8 mouse cellular contexts compared by ENCODE assay signal in genomic region chr6:122764446-122765297, GRCm38 (mm10). TPM values are rescaled to one million over a fixed set of nuclear protein-coding genes. Genes with fewer than 3 reads are reported as not detected.
DNase-seq lines count a peak whose midpoint lies in the region; ATAC-seq and TF ChIP-seq lines count a peak whose summit lies in the region.

No protein-coding gene starts in this region.

- peak overlapping the region; percentile 38 for H3K9ac ChIP-seq in intestine, embryonic 14.5 days (ENCODE audit: low read length)
- H3K9ac ChIP-seq in liver, adult 2 months (ENCODE audit: low read depth, low read length), result no peak overlapping the region
- peak overlapping the region; percentile 70 for H3K9ac ChIP-seq in neural tube, embryonic 15.5 days (replicated peaks)

- H3K36me3 ChIP-seq in intestine, embryonic 14.5 days (ENCODE audit: control insufficient read depth, insufficient read depth, low read length), result no peaks in the 10 kb centered on the region
- no peaks in the 10 kb centered on the region for H3K36me3 ChIP-seq in liver, adult 2 months (ENCODE audit: control insufficient read depth, insufficient read depth, low read length)
- no peaks in the 10 kb centered on the region for H3K36me3 ChIP-seq in neural tube, embryonic 15.5 days

- H3K27me3 ChIP-seq in intestine, embryonic 14.5 days (replicated peaks; ENCODE audit: control insufficient read depth, insufficient read depth, low read length), result peaks cover 2% of the 10 kb centered on the region; the same call in 1 of the 2 replicates
- peaks cover 5% of the 10 kb centered on the region; the same call in 1 of the 2 replicates for H3K27me3 ChIP-seq in liver, adult 2 months (ENCODE audit: control insufficient read depth, insufficient read depth, low read length)
- H3K27me3 ChIP-seq in neural tube, embryonic 15.5 days (replicated peaks), result no peaks in the 10 kb centered on the region

- ATAC-seq in intestine, embryonic 14.5 days (replicated peaks; ENCODE audit: low FRiP score, low TSS enrichment, low read depth), result peak; percentile 68
- peak; percentile 93 for ATAC-seq in neural tube, embryonic 15.5 days (ENCODE audit: low FRiP score)

- peak overlapping the region; percentile 92 for H3K4me2 ChIP-seq in intestine, embryonic 14.5 days (ENCODE audit: low read length)
- peak overlapping the region; percentile 79 for H3K4me2 ChIP-seq in neural tube, embryonic 15.5 days

- TF ChIP-seq CTCF in lung, adult 2 months (IDR thresholded peaks at IDR 0.05; ENCODE audit: insufficient read depth, low read length), result no peak
- TF ChIP-seq CTCF in liver, adult 2 months (IDR thresholded peaks at IDR 0.05; ENCODE audit: low read depth, low read length), result no peak

- TF ChIP-seq POLR2A in lung, adult 2 months (IDR thresholded peaks at IDR 0.05; ENCODE audit: borderline replicate concordance, extremely low read depth, low read depth, low read length), result no peak
- no peak for TF ChIP-seq POLR2A in liver, adult 2 months (IDR thresholded peaks at IDR 0.05; ENCODE audit: extremely low read depth, insufficient read depth, low read length)

- H3K9me3 ChIP-seq in intestine, embryonic 14.5 days (ENCODE audit: control insufficient read depth, low read length), result no peaks in the 10 kb centered on the region
- H3K9me3 ChIP-seq in neural tube, embryonic 15.5 days (replicated peaks), result no peaks in the 10 kb centered on the region

- WGBS in lung, adult 2 months, result 2% methylated on average over 56 of the region's 56 CpGs
- under 1% methylated on average over 56 of the region's 56 CpGs for WGBS in intestine, embryonic 14.5 days
- 2% methylated on average over 56 of the region's 56 CpGs for WGBS in liver, adult 2 months
- under 1% methylated on average over 56 of the region's 56 CpGs for WGBS in neural tube, embryonic 15.5 days

- H3K4me3 ChIP-seq in lung, adult 2 months (replicated peaks; ENCODE audit: extremely low read depth, low read depth, low read length), result peak overlapping the region; percentile 51
- H3K4me3 ChIP-seq in intestine, embryonic 14.5 days (ENCODE audit: low read depth, low read length), result peak overlapping the region; percentile 49
- peak overlapping the region; percentile 22 for H3K4me3 ChIP-seq in liver, adult 2 months (ENCODE audit: insufficient read depth, low read depth, low read length)
- peak overlapping the region; percentile 53 for H3K4me3 ChIP-seq in neural tube, embryonic 15.5 days (replicated peaks)

- peaks cover 4% of the 10 kb centered on the region; the same call in 1 of the 2 replicates for H3K4me1 ChIP-seq in lung, adult 2 months (ENCODE audit: control insufficient read depth, insufficient read depth, low read length)
- peaks cover 11% of the 10 kb centered on the region; the same call in 1 of the 2 replicates for H3K4me1 ChIP-seq in intestine, embryonic 14.5 days (replicated peaks; ENCODE audit: control insufficient read depth, insufficient read depth, low read length)
- H3K4me1 ChIP-seq in liver, adult 2 months (ENCODE audit: control insufficient read depth, insufficient read depth, low read length), result no peaks in the 10 kb centered on the region
- H3K4me1 ChIP-seq in neural tube, embryonic 15.5 days, result peaks cover 32% of the 10 kb centered on the region

- H3K27ac ChIP-seq in intestine, embryonic 14.5 days (ENCODE audit: low read depth), result peak overlapping the region; percentile 22; the same call in 1 of the 2 replicates
- H3K27ac ChIP-seq in liver, adult 2 months (replicated peaks; ENCODE audit: insufficient read depth, low read depth, low read length), result no peak overlapping the region
- peak overlapping the region; percentile 97 for H3K27ac ChIP-seq in neural tube, embryonic 15.5 days (replicated peaks)

- H3K79me2 ChIP-seq in liver, adult 2 months (ENCODE audit: control insufficient read depth, insufficient read depth, low read length), result no peaks in the 10 kb centered on the region

- no peak for DNase-seq in lung, adult 2 months
- no peak for DNase-seq in lung, postnatal 10 days
- peak; percentile 75 to 86 for DNase-seq in cerebellum, adult 18-20 months
- DNase-seq in forelimb bud, embryonic 11.5 days (ENCODE audit: low read depth, low spot score), result peak; percentile 68
- peak; percentile 69 for DNase-seq in intestine, embryonic 14.5 days (ENCODE audit: low spot score)
- no peak for DNase-seq in liver, adult 2 months (ENCODE audit: extremely low read depth, low read depth, low spot score)
- DNase-seq in yolk sac, embryonic 10.5 days (ENCODE audit: low spot score), result peak; percentile 81

RNA-seq across cellular contexts. Expression of gene Slc2a3, which starts 36.8 kb away (rescaled TPM):
- 2.6 and 7.4 TPM in 2 replicates for polyA plus RNA-seq in lung, adult 2 months (2012; rRNA removed)
- polyA plus RNA-seq in intestine, embryonic 14.5 days (2014; fragmentation: Nextera tagmentation; extraction: Ambion mirVana), result 17.6 and 21.5 TPM in 2 replicates
- total RNA-seq in liver, adult 2 months (2014; rRNA removed), result 0.28 and 0.40 TPM in 2 replicates
- polyA plus RNA-seq in liver, adult 2 months (2012; rRNA removed), result 0.22 and 0.66 TPM in 2 replicates
- 47.9 and 50.6 TPM in 2 replicates for polyA plus RNA-seq in neural tube, embryonic 15.5 days (2015; fragmentation: Nextera tagmentation; extraction: Ambion mirVana)

RNA-seq across cellular contexts. Expression of gene Foxj2, which starts 55.0 kb away (rescaled TPM):
- 16.5 and 19.9 TPM in 2 replicates for polyA plus RNA-seq in lung, adult 2 months (2012; rRNA removed)
- 6.4 and 6.9 TPM in 2 replicates for polyA plus RNA-seq in intestine, embryonic 14.5 days (2014; fragmentation: Nextera tagmentation; extraction: Ambion mirVana)
- total RNA-seq in liver, adult 2 months (2014; rRNA removed), result 1.7 and 2.3 TPM in 2 replicates
- 3.1 and 3.3 TPM in 2 replicates for polyA plus RNA-seq in liver, adult 2 months (2012; rRNA removed)
- 7.1 and 7.4 TPM in 2 replicates for polyA plus RNA-seq in neural tube, embryonic 15.5 days (2015; fragmentation: Nextera tagmentation; extraction: Ambion mirVana)

RNA-seq across cellular contexts. Expression of gene Nanog, which starts 57.4 kb away (rescaled TPM):
- polyA plus RNA-seq in lung, adult 2 months (2012; rRNA removed), result 0.09 and 0.28 TPM in 2 replicates
- 0.15 and 0.17 TPM in 2 replicates for polyA plus RNA-seq in intestine, embryonic 14.5 days (2014; fragmentation: Nextera tagmentation; extraction: Ambion mirVana)
- total RNA-seq in liver, adult 2 months (2014; rRNA removed), result not detected in 2 replicates
- polyA plus RNA-seq in liver, adult 2 months (2012; rRNA removed), result not detected in 2 replicates
- 0.11 TPM in 1 of 2 replicates, not detected in the other for polyA plus RNA-seq in neural tube, embryonic 15.5 days (2015; fragmentation: Nextera tagmentation; extraction: Ambion mirVana)

Comparison
In these comparisons a context has a peak if more than half of its experiments do, and no peak if none do; other contexts are left out.
1. DNase-seq: peak in cerebellum, adult 18-20 months (2 of 2), forelimb bud, embryonic 11.5 days (single experiment), intestine, embryonic 14.5 days (single experiment) and yolk sac, embryonic 10.5 days (single experiment); none in lung, adult 2 months (single experiment), lung, postnatal 10 days (single experiment) and liver, adult 2 months (single experiment).
2. Peak in every context shown above with its lines, with median percentiles within 50 percentile points of each other: H3K4me3 ChIP-seq.